In genomic region chr4:47979579-47980313, GRCm38 (mm10) we compare ENCODE assay signal across 9 mouse cellular contexts.
DNase-seq lines count a peak whose midpoint lies in the region; ATAC-seq and TF ChIP-seq lines count a peak whose summit lies in the region.
"Had no signal": no experiment of that assay in that cellular context is flagged by ENCODE, and none has a peak within 500 bp of the region (broad histone marks: within the 10 kb centered on the region; RNA-seq: fewer than 3 reads in every experiment).

No protein-coding gene starts in this region.

- H3K27ac ChIP-seq in liver, postnatal 0 days (ENCODE audit: low read depth), result no peak overlapping the region
- no peak overlapping the region for H3K27ac ChIP-seq in liver, embryonic 11.5 days (ENCODE audit: low read depth, low read length)
- no peak overlapping the region for H3K27ac ChIP-seq in gastrocnemius, adult 2 months
- H3K27ac ChIP-seq: liver, embryonic 13.5 days had no signal

- H3K4me3 ChIP-seq in liver, postnatal 0 days (ENCODE audit: low read depth, low read length), result no peak overlapping the region
- H3K4me3 ChIP-seq in liver, embryonic 11.5 days (ENCODE audit: low read depth, low read length), result no peak overlapping the region
- no peak overlapping the region for H3K4me3 ChIP-seq in gastrocnemius, adult 2 months
- H3K4me3 ChIP-seq: liver, embryonic 13.5 days had no signal

- WGBS in liver, postnatal 0 days (ENCODE audit: insufficient replicate concordance), result 71% methylated on average over 13 of the region's 13 CpGs
- 75% methylated on average over 13 of the region's 13 CpGs for WGBS in liver, embryonic 11.5 days

- no peaks in the 10 kb centered on the region for H3K9me3 ChIP-seq in liver, postnatal 0 days (ENCODE audit: low read length)
- no peaks in the 10 kb centered on the region for H3K9me3 ChIP-seq in liver, embryonic 11.5 days (ENCODE audit: control insufficient read depth, low read length)
- H3K9me3 ChIP-seq: liver, embryonic 13.5 days had no signal

- no peaks in the 10 kb centered on the region for H3K36me3 ChIP-seq in liver, postnatal 0 days (replicated peaks; ENCODE audit: insufficient read depth, low read length)
- H3K36me3 ChIP-seq in liver, embryonic 11.5 days (ENCODE audit: control insufficient read depth, insufficient read depth, low read length), result no peaks in the 10 kb centered on the region
- H3K36me3 ChIP-seq: liver, embryonic 13.5 days had no signal

- DNase-seq in liver, postnatal 0 days, result peak; percentile 20
- no peak for DNase-seq in liver, embryonic 11.5 days (ENCODE audit: low spot score)
- DNase-seq in adrenal gland, postnatal 14 days, result peak; percentile 82
- DNase-seq in gastrocnemius, adult 2 months, result peak; percentile 34
- peak; percentile 61 for DNase-seq in kidney, postnatal 14 days
- DNase-seq in embryo, embryonic 10.5 days (ENCODE audit: low spot score), result no peak
- DNase-seq in layer of hippocampus, adult 9-11 months, result no peak
- DNase-seq: liver, embryonic 13.5 days had no signal

- intact Hi-C loops in gastrocnemius, adult 2 months (cut with DNase I), result no loop called here

- H3K27me3 ChIP-seq in liver, postnatal 0 days (ENCODE audit: insufficient read depth, low read length), result no peaks in the 10 kb centered on the region
- H3K27me3 ChIP-seq in liver, embryonic 11.5 days (replicated peaks; ENCODE audit: control insufficient read depth, insufficient read depth, low read length), result no peaks in the 10 kb centered on the region
- H3K27me3 ChIP-seq: liver, embryonic 13.5 days had no signal

- no peak for TF ChIP-seq EP300 in liver, postnatal 0 days (IDR thresholded peaks at IDR 0.05; ENCODE audit: low read depth)

- H3K9ac ChIP-seq in liver, postnatal 0 days (replicated peaks), result no peak overlapping the region
- no peak overlapping the region for H3K9ac ChIP-seq in liver, embryonic 11.5 days (ENCODE audit: low read depth, low read length)
- H3K9ac ChIP-seq: liver, embryonic 13.5 days had no signal

- no peak overlapping the region for H3K4me2 ChIP-seq in liver, postnatal 0 days (ENCODE audit: low read depth, low read length)
- no peak overlapping the region for H3K4me2 ChIP-seq in liver, embryonic 11.5 days
- H3K4me2 ChIP-seq: liver, embryonic 13.5 days had no signal

- ATAC-seq in liver, postnatal 0 days, result no peak
- ATAC-seq in liver, embryonic 11.5 days (replicated peaks; ENCODE audit: low FRiP score), result no peak
- ATAC-seq in granulocyte monocyte progenitor cell, adult 5-6 weeks (replicated peaks; ENCODE audit: poor library complexity, severe bottlenecking), result no peak

- TF ChIP-seq CTCF in liver, postnatal 0 days (IDR thresholded peaks at IDR 0.05; ENCODE audit: low read depth), result no peak
- TF ChIP-seq CTCF in gastrocnemius, adult 2 months (IDR thresholded peaks at IDR 0.05), result no peak

- H3K4me1 ChIP-seq in liver, postnatal 0 days (ENCODE audit: insufficient read depth), result no peaks in the 10 kb centered on the region
- no peaks in the 10 kb centered on the region for H3K4me1 ChIP-seq in liver, embryonic 11.5 days (replicated peaks; ENCODE audit: control insufficient read depth, insufficient read depth, low read length)
- H3K4me1 ChIP-seq: liver, embryonic 13.5 days had no signal

Comparison
In these comparisons a context has a peak if more than half of its experiments do, and no peak if none do; other contexts are left out.
1. DNase-seq: peak in liver, postnatal 0 days (single experiment), adrenal gland, postnatal 14 days (single experiment), gastrocnemius, adult 2 months (single experiment) and kidney, postnatal 14 days (single experiment); none in liver, embryonic 11.5 days (single experiment), embryo, embryonic 10.5 days (single experiment) and layer of hippocampus, adult 9-11 months (single experiment).